Mouse (Mus musculus) kidney, adult 2 months (tissue): Measurements from ENCODE around the gene Rbfox1. TPM values are rescaled to one million over a fixed set of nuclear protein-coding genes. Genes with fewer than 3 reads are reported as not detected.

Experiments
- DNase-seq: peaks from one replicate; pipeline ENCODE4 v3.0.0; 2021
- H3K27ac ChIP-seq: fragments of 200-500 bp; 2 replicates; pipeline ENCODE4 v1.5.1; 2012; ENCODE audit warnings: low read depth, low read length, control low read depth, inconsistent platforms; ENCODE audit not compliant: insufficient read depth
- H3K27me3 ChIP-seq: fragments of 200-500 bp; replicated peaks from 2 replicates; pipeline ENCODE4 v1.6.1; 2012; ENCODE audit warnings: mild to moderate bottlenecking, moderate library complexity, low read length, inconsistent platforms; ENCODE audit not compliant: control insufficient read depth, insufficient read depth
- H3K36me3 ChIP-seq: fragments of 200-500 bp; 2 replicates; pipeline ENCODE4 v1.6.1; 2012; ENCODE audit warnings: mild to moderate bottlenecking, moderate library complexity, low read length, inconsistent platforms; ENCODE audit not compliant: control insufficient read depth, insufficient read depth
- H3K4me1 ChIP-seq: fragments of 200-500 bp; 2 replicates; pipeline ENCODE4 v1.6.1; 2011; ENCODE audit warnings: low read length; ENCODE audit not compliant: control insufficient read depth, insufficient read depth
- H3K4me3 ChIP-seq: fragments of 200-500 bp; 2 replicates; pipeline ENCODE4 v1.5.1; 2011; ENCODE audit warnings: mild to moderate bottlenecking, low read depth, low read length, control low read depth; ENCODE audit not compliant: insufficient read depth
- CTCF ChIP-seq: fragments of 200-500 bp; conservative IDR thresholded peaks from 2 replicates; pipeline ENCODE4 v1.5.1; 2011; ENCODE audit warnings: low read depth, mild to moderate bottlenecking, control low read depth, low read length, moderate library complexity, mixed read lengths; ENCODE audit not compliant: insufficient read depth, insufficient read length
- POLR2A ChIP-seq: fragments of 200-500 bp; IDR thresholded peaks from one replicate; pipeline ENCODE4 v1.6.1; 2011; ENCODE audit warnings: low read depth, low read length, control low read depth
- WGBS: fragments of 180-500 bp; shearing (Covaris S2); methylation state at CpG from one replicate; pipeline ENCODE4 v1.1.7; 2018; 5-methylcytosine and 5-hydroxymethylcytosine counted together
- polyA plus RNA-seq: library from polyadenylated mRNA; depleted of rRNA; stranded (reverse); fragments of >200 nt; gene quantifications from 2 replicates; pipeline ENCODE4 v1.2.3, GENCODE M21; 2012

Gene Rbfox1
- polyA plus RNA-seq, 1 experiment = 4.2 TPM

GRCm38 (mm10) chr16:7193535-7193934, 1308.4 kb downstream of the Rbfox1 start:
- WGBS = 56% methylated on average over 5 of the region's 5 CpGs
- no peaks in the 10 kb centered on the region for H3K27me3 ChIP-seq
- no peak for DNase-seq

DNA sequence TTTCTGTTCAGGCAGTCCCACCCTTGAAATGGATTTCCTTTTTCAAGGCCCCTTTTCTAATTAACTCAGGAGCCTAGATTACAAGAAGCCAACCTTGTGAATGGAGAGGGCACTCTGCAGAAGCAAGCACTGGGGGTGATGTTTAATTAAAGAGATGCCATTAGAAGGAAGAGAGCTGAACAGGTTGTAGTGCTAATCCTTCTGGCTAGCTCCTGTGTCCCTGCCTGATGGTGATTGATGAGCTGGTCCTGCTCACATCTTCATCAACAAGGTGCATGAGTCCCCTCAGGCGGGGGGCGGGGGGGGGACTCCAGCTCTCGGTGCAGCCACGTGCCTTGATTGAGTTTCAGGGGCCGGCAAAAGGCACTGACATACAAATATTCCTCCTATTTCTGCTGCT, 1312.8 kb downstream of the Rbfox1 start:
- no peak overlapping the region for H3K27ac ChIP-seq
- H3K4me1 ChIP-seq = no peaks in the 10 kb centered on the region
- no peaks in the 10 kb centered on the region for H3K36me3 ChIP-seq
- no peak for DNase-seq
- 83% methylated on average over 5 of the region's 5 CpGs for WGBS
- H3K27me3 ChIP-seq = no peaks in the 10 kb centered on the region
- no peak overlapping the region for H3K4me3 ChIP-seq
- no peak for TF ChIP-seq POLR2A
- TF ChIP-seq CTCF = no peak

More at GRCm38 (mm10) chr16:7193535-7193934, 1308.4 kb downstream of the Rbfox1 start:
- no peaks in the 10 kb centered on the region for H3K36me3 ChIP-seq
- no peak overlapping the region for H3K27ac ChIP-seq
- no peak overlapping the region for H3K4me3 ChIP-seq
- no peak for TF ChIP-seq POLR2A
- no peak for TF ChIP-seq CTCF
- H3K4me1 ChIP-seq = no peaks in the 10 kb centered on the region

DNA sequence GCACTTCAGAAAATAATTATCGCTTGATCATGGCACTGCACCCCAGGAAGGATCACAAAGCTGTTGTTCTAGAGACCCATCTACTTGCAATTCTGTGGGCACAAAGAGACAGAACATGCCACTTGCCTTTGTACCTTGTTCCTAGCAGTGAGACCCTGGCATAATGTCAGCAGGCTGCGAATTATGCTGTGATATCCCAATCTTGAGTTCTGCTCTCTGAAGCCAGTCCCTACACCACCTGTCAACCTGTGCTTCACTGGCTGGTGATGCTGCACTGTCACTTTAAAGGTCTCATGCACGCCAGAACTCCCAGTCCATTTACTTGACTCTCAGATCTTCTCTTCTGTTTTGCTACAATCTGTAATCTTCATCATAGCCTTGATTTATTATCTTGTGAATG, 1315.1 kb downstream of the Rbfox1 start:
- Histone ChIP-seq H3K4me1 (no peaks in the 10 kb centered on the region), H3K36me3 (no peaks in the 10 kb centered on the region), H3K4me3 (no peak overlapping the region), H3K27ac (no peak overlapping the region), H3K27me3 (no peaks in the 10 kb centered on the region)
- WGBS = 90% methylated on average over 3 of the region's 3 CpGs
- DNase-seq = no peak
- no peak for TF ChIP-seq CTCF
- TF ChIP-seq POLR2A = no peak

- H3K4me3 ChIP-seq = no peak overlapping the region
- TF ChIP-seq CTCF = no peak
- TF ChIP-seq POLR2A = no peak
- 67% methylated on average over 4 of the region's 4 CpGs for WGBS
- H3K27ac ChIP-seq = no peak overlapping the region
- 0 out of 2 replicates have a peak, but pooled peaks cover 4% of the 10 kb centered on the region for H3K4me1 ChIP-seq
- no peak for DNase-seq
- H3K36me3 ChIP-seq = no peaks in the 10 kb centered on the region
- no peaks in the 10 kb centered on the region for H3K27me3 ChIP-seq
Observed at GRCm38 (mm10) chr16:7201816-7202215, 1316.7 kb downstream of the Rbfox1 start.

DNA sequence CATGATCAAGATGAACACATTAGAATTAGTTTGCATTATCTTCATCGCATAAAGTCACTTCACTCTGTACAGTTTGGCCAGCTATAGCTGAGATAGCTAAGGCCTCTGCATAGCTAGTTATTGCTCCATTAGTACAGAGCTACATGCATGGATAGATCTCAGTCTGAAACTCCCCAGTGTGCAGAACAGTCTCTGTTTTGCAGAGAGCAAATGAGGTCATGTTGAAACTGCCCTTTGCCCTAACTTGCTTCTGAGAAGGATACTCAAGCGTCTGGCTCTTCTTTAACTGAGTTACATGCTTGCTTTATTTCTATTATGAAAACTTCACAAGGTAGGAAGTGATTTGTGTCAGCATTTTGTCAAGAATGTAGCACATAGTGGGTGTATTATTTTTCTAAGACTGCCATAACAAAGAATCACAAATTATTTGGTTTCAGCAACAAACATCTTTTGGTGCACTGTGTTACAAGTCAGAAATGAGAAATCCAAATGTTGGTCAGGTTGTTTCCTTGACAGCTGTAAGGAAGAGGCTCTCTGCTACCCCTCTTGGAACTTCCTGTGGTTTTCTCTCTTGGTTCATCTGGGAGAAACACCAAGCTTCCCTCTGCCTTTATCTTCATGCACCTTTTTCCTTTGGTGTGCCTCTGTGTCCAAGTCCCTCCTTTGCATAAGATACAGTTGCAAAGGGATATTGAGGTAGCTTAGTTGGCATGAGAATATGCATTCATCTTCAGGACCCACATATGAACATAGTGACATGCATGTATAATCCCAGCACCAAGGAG, 1321.2 kb downstream of the Rbfox1 start:
- no peaks in the 10 kb centered on the region for H3K27me3 ChIP-seq
- H3K36me3 ChIP-seq = no peaks in the 10 kb centered on the region
- 0 out of 2 replicates have a peak overlapping the region, but pooled peaks have one; percentile 17 for H3K27ac ChIP-seq
- H3K4me1 ChIP-seq = 0 out of 2 replicates have a peak, but pooled peaks cover 4% of the 10 kb centered on the region
- 51% methylated on average over 2 of the region's 2 CpGs for WGBS
- peak; percentile 68 for DNase-seq
- no peak overlapping the region for H3K4me3 ChIP-seq
- TF ChIP-seq CTCF (no peak), POLR2A (no peak)

GRCm38 (mm10) chr16:7207599-7207998, 1322.4 kb downstream of the Rbfox1 start:
- TF ChIP-seq CTCF (no peak), POLR2A (no peak)
- Histone ChIP-seq H3K36me3 (no peaks in the 10 kb centered on the region), H3K27me3 (no peaks in the 10 kb centered on the region), H3K4me1 (0 out of 2 replicates have a peak, but pooled peaks cover 4% of the 10 kb centered on the region), H3K27ac (no peak overlapping the region), H3K4me3 (no peak overlapping the region)
- no peak for DNase-seq
- 84% methylated on average over 2 of the region's 2 CpGs for WGBS

GRCm38 (mm10) chr16:7212756-7213155, 1327.6 kb downstream of the Rbfox1 start:
- H3K27ac ChIP-seq = no peak overlapping the region
- no peak for DNase-seq
- no peaks in the 10 kb centered on the region for H3K27me3 ChIP-seq
- H3K4me3 ChIP-seq = no peak overlapping the region
- TF ChIP-seq CTCF = no peak
- no peak for TF ChIP-seq POLR2A
- H3K4me1 ChIP-seq = no peaks in the 10 kb centered on the region
- H3K36me3 ChIP-seq = no peaks in the 10 kb centered on the region
- WGBS = 40% methylated on average over 4 of the region's 4 CpGs
